ENCODE assay signal across 32 mouse cellular contexts in genomic region chr6:106979755-106980154, GRCm38 (mm10).
"Had no signal": no experiment of that assay in that cellular context is flagged by ENCODE, and none has a peak within 500 bp of the region (broad histone marks: within the 10 kb centered on the region; RNA-seq: fewer than 3 reads in every experiment).

No protein-coding gene starts in this region.

- H3K4me2 ChIP-seq: limb, embryonic 12.5 days; limb, embryonic 13.5 days; limb, embryonic 15.5 days; liver, embryonic 11.5 days; liver, embryonic 12.5 days; liver, embryonic 13.5 days; liver, embryonic 15.5 days; lung, embryonic 14.5 days; lung, embryonic 15.5 days; midbrain, embryonic 11.5 days; midbrain, embryonic 12.5 days; midbrain, embryonic 13.5 days; midbrain, embryonic 15.5 days; neural tube, embryonic 12.5 days; neural tube, embryonic 13.5 days had no signal

- H3K27ac ChIP-seq: limb, embryonic 10.5 days; limb, embryonic 12.5 days; limb, embryonic 13.5 days; limb, embryonic 15.5 days; liver, embryonic 12.5 days; liver, embryonic 13.5 days; liver, embryonic 14.5 days; liver, embryonic 15.5 days; lung, embryonic 15.5 days; macrophage; midbrain, embryonic 10.5 days; midbrain, embryonic 12.5 days; midbrain, embryonic 13.5 days; midbrain, embryonic 15.5 days; neural tube, embryonic 12.5 days; neural tube, embryonic 13.5 days had no signal

- ATAC-seq: liver, embryonic 12.5 days; liver, postnatal 0 days; lung, postnatal 0 days; midbrain, embryonic 13.5 days; midbrain, embryonic 15.5 days; midbrain, embryonic 16.5 days had no signal

- H3K27me3 ChIP-seq: limb, embryonic 12.5 days; limb, embryonic 13.5 days; limb, embryonic 15.5 days; liver, embryonic 12.5 days; liver, embryonic 13.5 days; liver, embryonic 15.5 days; lung, embryonic 15.5 days; megakaryocyte, embryonic 14.5 days; midbrain, embryonic 12.5 days; midbrain, embryonic 13.5 days; midbrain, embryonic 15.5 days; neural tube, embryonic 12.5 days; neural tube, embryonic 13.5 days had no signal

- H3K9me3 ChIP-seq: limb, embryonic 10.5 days; limb, embryonic 12.5 days; limb, embryonic 13.5 days; limb, embryonic 15.5 days; liver, embryonic 12.5 days; liver, embryonic 13.5 days; liver, embryonic 15.5 days; lung, embryonic 15.5 days; midbrain, embryonic 10.5 days; midbrain, embryonic 12.5 days; midbrain, embryonic 13.5 days; midbrain, embryonic 15.5 days; neural tube, embryonic 12.5 days; neural tube, embryonic 13.5 days had no signal

- H3K9ac ChIP-seq: limb, embryonic 12.5 days; limb, embryonic 13.5 days; limb, embryonic 15.5 days; liver, embryonic 12.5 days; liver, embryonic 13.5 days; liver, embryonic 14.5 days; liver, embryonic 15.5 days; liver, postnatal 0 days; lung, embryonic 14.5 days; lung, embryonic 15.5 days; midbrain, embryonic 12.5 days; midbrain, embryonic 13.5 days; midbrain, embryonic 15.5 days; neural tube, embryonic 12.5 days; neural tube, embryonic 13.5 days had no signal

- DNase-seq: left cerebral cortex, postnatal 4 days; liver; liver, embryonic 13.5 days; liver, postnatal 0 days; lung, adult 18-20 months; lung, adult 2 months; lung, embryonic 14.5 days; lung, postnatal 10 days; lung, postnatal 14 days; lung, postnatal 36 days; lung, postnatal 4 days had no signal

- H3K4me1 ChIP-seq: limb, embryonic 10.5 days; limb, embryonic 12.5 days; limb, embryonic 13.5 days; limb, embryonic 15.5 days; liver, embryonic 12.5 days; liver, embryonic 13.5 days; liver, embryonic 15.5 days; lung, embryonic 15.5 days; neural tube, embryonic 12.5 days had no signal

- H3K36me3 ChIP-seq: limb, embryonic 10.5 days; limb, embryonic 12.5 days; limb, embryonic 13.5 days; limb, embryonic 15.5 days; liver, embryonic 12.5 days; liver, embryonic 13.5 days; liver, embryonic 15.5 days; lung, embryonic 15.5 days; midbrain, embryonic 10.5 days; midbrain, embryonic 12.5 days; midbrain, embryonic 13.5 days; midbrain, embryonic 15.5 days; neural tube, embryonic 12.5 days; neural tube, embryonic 13.5 days had no signal

- H3K4me3 ChIP-seq: limb, embryonic 10.5 days; limb, embryonic 12.5 days; limb, embryonic 13.5 days; limb, embryonic 15.5 days; liver, embryonic 12.5 days; liver, embryonic 13.5 days; liver, embryonic 15.5 days; lung, embryonic 15.5 days; megakaryocyte, embryonic 14.5 days; midbrain, embryonic 10.5 days; midbrain, embryonic 12.5 days; midbrain, embryonic 13.5 days; midbrain, embryonic 15.5 days; myocyte; neural tube, embryonic 12.5 days; neural tube, embryonic 13.5 days had no signal
